28 mouse cellular contexts compared by ENCODE assay signal in the genomic region with DNA sequence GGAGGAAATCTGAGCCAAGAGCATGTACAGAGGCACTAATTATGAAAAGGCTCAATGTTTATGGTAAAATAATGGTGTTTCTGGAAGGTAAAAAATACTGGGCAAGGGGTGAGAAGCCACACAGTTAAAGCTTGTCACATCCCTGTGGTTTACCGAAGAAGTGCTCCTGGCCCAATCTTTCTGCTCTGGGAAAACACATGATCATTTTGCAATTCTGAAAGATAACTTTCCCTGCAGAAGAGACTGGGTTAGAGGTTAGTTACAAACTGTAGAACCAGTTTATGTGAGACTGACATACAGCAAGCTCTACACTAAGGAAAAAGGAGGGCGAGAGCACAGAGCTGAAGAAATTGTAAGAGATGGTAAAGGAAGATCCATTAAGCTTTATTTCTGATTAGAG.
"Had no signal": no experiment of that assay in that cellular context is flagged by ENCODE, and none has a peak within 500 bp of the region (broad histone marks: within the 10 kb centered on the region; RNA-seq: fewer than 3 reads in every experiment).

No protein-coding gene starts in this region.

- H3K9me3 ChIP-seq: heart, embryonic 13.5 days; heart, embryonic 15.5 days; hindbrain, embryonic 10.5 days; hindbrain, embryonic 13.5 days; hindbrain, embryonic 15.5 days; kidney, embryonic 15.5 days; limb, embryonic 13.5 days; limb, embryonic 15.5 days; liver, embryonic 13.5 days had no signal

- ATAC-seq: hindbrain, postnatal 0 days; intestine, embryonic 16.5 days had no signal

- H3K4me3 ChIP-seq: gastrocnemius, adult 2 months; heart, adult 2 months; heart, embryonic 13.5 days; heart, embryonic 15.5 days; hindbrain, embryonic 10.5 days; hindbrain, embryonic 13.5 days; hindbrain, embryonic 15.5 days; kidney, embryonic 15.5 days; limb, embryonic 13.5 days; limb, embryonic 15.5 days; liver, embryonic 13.5 days had no signal

- H3K27me3 ChIP-seq: heart, embryonic 13.5 days; heart, embryonic 15.5 days; hindbrain, embryonic 13.5 days; hindbrain, embryonic 15.5 days; kidney, embryonic 15.5 days; limb, embryonic 13.5 days; limb, embryonic 15.5 days; liver, embryonic 13.5 days had no signal

- H3K27ac ChIP-seq: gastrocnemius, adult 2 months; heart, adult 2 months; heart, embryonic 13.5 days; heart, embryonic 15.5 days; hindbrain, embryonic 10.5 days; hindbrain, embryonic 13.5 days; hindbrain, embryonic 15.5 days; hindbrain, postnatal 0 days; kidney, embryonic 15.5 days; kidney, postnatal 0 days; limb, embryonic 13.5 days; limb, embryonic 15.5 days; liver, embryonic 13.5 days had no signal

- H3K36me3 ChIP-seq: heart, embryonic 13.5 days; heart, embryonic 15.5 days; hindbrain, embryonic 10.5 days; hindbrain, embryonic 13.5 days; hindbrain, embryonic 15.5 days; kidney, embryonic 15.5 days; limb, embryonic 13.5 days; limb, embryonic 15.5 days; liver, embryonic 13.5 days had no signal

- H3K4me2 ChIP-seq: heart, embryonic 11.5 days; heart, embryonic 15.5 days; hindbrain, embryonic 13.5 days; hindbrain, embryonic 15.5 days; kidney, embryonic 15.5 days; limb, embryonic 13.5 days; limb, embryonic 15.5 days; liver, embryonic 11.5 days had no signal

- DNase-seq: gastrocnemius, adult 2 months; gastrocnemius, postnatal 10 days; gastrocnemius, postnatal 25 days; heart, adult 2 months; heart, postnatal 14 days; heart, postnatal 4 days; kidney, adult 11 months; kidney, adult 2 months; kidney, adult 9 months; kidney, postnatal 14 days; kidney, postnatal 36 days; layer of hippocampus, adult 9-11 months; layer of hippocampus, postnatal 36 days; left cerebral cortex, postnatal 4 days; liver, embryonic 13.5 days had no signal

- H3K9ac ChIP-seq: heart, embryonic 13.5 days; heart, embryonic 15.5 days; hindbrain, embryonic 13.5 days; hindbrain, embryonic 15.5 days; kidney, embryonic 15.5 days; limb, embryonic 13.5 days; limb, embryonic 15.5 days; liver, embryonic 13.5 days had no signal
